8 mouse cellular contexts compared by ENCODE assay signal in genomic region chr10:94034876-94035657, GRCm38 (mm10). TPM values are rescaled to one million over a fixed set of nuclear protein-coding genes. Genes with fewer than 3 reads are reported as not detected.
DNase-seq lines count a peak whose midpoint lies in the region; TF ChIP-seq lines count a peak whose summit lies in the region.

No protein-coding gene starts in this region.

- no peaks in the 10 kb centered on the region for H3K36me3 ChIP-seq in E14TG2a.4 (ENCODE audit: insufficient read depth, low read length)
- H3K36me3 ChIP-seq in small intestine, adult 2 months (ENCODE audit: control insufficient read depth, insufficient read depth, low read length), result peaks cover 3% of the 10 kb centered on the region; the same call in 1 of the 2 replicates

- H3K9me3 ChIP-seq in E14TG2a.4 (ENCODE audit: low read length), result no peaks in the 10 kb centered on the region

- DNase-seq in adrenal gland, postnatal 10 days, result peak; percentile 78
- DNase-seq in adrenal gland, adult (ENCODE audit: inconsistent age in 2 of 2, low spot score in 1 of 2), result no peak
- DNase-seq in cerebellum, postnatal 36 days, result peak; percentile 61 to 66
- DNase-seq in gastrocnemius, postnatal 4 days (ENCODE audit: low spot score in 2 of 2), result peak; percentile 43 to 63
- DNase-seq in kidney, postnatal 10 days, result peak; percentile 77
- DNase-seq in lung, postnatal 14 days, result peak; percentile 63

- 1% methylated on average over 30 of the region's 30 CpGs for WGBS in small intestine, adult 2 months

- H3K27me3 ChIP-seq in E14TG2a.4 (ENCODE audit: insufficient read depth, low read length), result no peaks in the 10 kb centered on the region
- H3K27me3 ChIP-seq in small intestine, adult 2 months (ENCODE audit: control insufficient read depth, insufficient read depth, low read length), result no peaks in the 10 kb centered on the region

- no peak for TF ChIP-seq CTCF in E14TG2a.4 (conservative IDR thresholded peaks at IDR 0.05; ENCODE audit: low read length)
- no peak for TF ChIP-seq CTCF in small intestine, adult 2 months (IDR thresholded peaks at IDR 0.05; ENCODE audit: extremely low read depth, insufficient read length, insufficient replicate concordance, low read depth, low read length)

- peak overlapping the region; percentile 71 for H3K27ac ChIP-seq in small intestine, adult 2 months (ENCODE audit: insufficient read depth, low read depth, low read length)

- peaks cover 11% of the 10 kb centered on the region for H3K4me1 ChIP-seq in E14TG2a.4 (replicated peaks; ENCODE audit: low read depth, low read length)
- no peaks in the 10 kb centered on the region for H3K4me1 ChIP-seq in small intestine, adult 2 months (ENCODE audit: control insufficient read depth, insufficient read depth, insufficient read length, low read length)

- no peak; the same call in 1 of the 2 replicates for TF ChIP-seq POLR2A in small intestine, adult 2 months (IDR thresholded peaks at IDR 0.05; ENCODE audit: low read depth, low read length)

- peak overlapping the region; percentile 95 for H3K4me3 ChIP-seq in E14TG2a.4 (replicated peaks; ENCODE audit: low read length)
- peak overlapping the region; percentile 75 for H3K4me3 ChIP-seq in small intestine, adult 2 months (ENCODE audit: low read depth, low read length)

RNA-seq across cellular contexts. Expression of gene Vezt, which starts 0.6 kb away (rescaled TPM):
- 10 to 100 TPM; 24.9 to 27.7 TPM for total RNA-seq in adrenal gland, postnatal 10 days (2021)
- total RNA-seq in gastrocnemius, postnatal 4 days (2021), result 10 to 100 TPM; 30.4 to 40.6 TPM
- 3.2 and 5.5 TPM in 2 replicates for polyA plus RNA-seq in small intestine, adult 2 months (2012; rRNA removed)

RNA-seq across cellular contexts. Expression of gene Fgd6, which starts 0.7 kb away (rescaled TPM):
- 1 to 10 TPM; 6.0 to 8.1 TPM for total RNA-seq in adrenal gland, postnatal 10 days (2021)
- total RNA-seq in gastrocnemius, postnatal 4 days (2021), result 1 to 10 TPM; 2.1 to 3.6 TPM
- 2.2 and 3.7 TPM in 2 replicates for polyA plus RNA-seq in small intestine, adult 2 months (2012; rRNA removed)

Comparison
In these comparisons a context has a peak if more than half of its experiments do, and no peak if none do; other contexts are left out.
1. DNase-seq: peak in adrenal gland, postnatal 10 days (single experiment), cerebellum, postnatal 36 days (2 of 2), gastrocnemius, postnatal 4 days (2 of 2), kidney, postnatal 10 days (single experiment) and lung, postnatal 14 days (single experiment); none in adrenal gland, adult (0 of 2).